12 mouse cellular contexts compared by ENCODE assay signal in the genomic region with DNA sequence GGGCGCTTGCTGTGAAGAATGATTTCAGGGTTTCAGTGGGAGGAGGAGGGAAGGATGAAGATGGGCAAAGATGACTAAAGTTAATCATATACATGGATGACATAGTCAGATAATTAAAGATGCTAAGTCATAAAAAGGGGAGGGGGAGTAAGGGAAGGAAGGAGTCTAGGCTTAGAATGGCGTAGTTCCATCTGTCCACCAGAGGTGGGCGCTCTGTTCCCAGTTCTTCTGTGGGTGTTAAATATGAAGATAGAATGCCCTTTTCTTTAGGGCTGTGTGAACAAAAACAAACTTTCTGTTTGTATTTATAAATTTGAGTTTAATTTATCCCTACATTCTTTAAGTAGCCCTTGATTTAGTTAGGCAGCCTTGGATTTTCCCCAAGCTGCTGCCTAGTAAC. TPM values are rescaled to one million over a fixed set of nuclear protein-coding genes. Genes with fewer than 3 reads are reported as not detected.
A peak's percentile ranks its signal among the peaks of the same experiment; 100 is the strongest.
DNase-seq lines count a peak whose midpoint lies in the region; ATAC-seq and TF ChIP-seq lines count a peak whose summit lies in the region.
"Had no signal": no experiment of that assay in that cellular context is flagged by ENCODE, and none has a peak within 500 bp of the region (broad histone marks: within the 10 kb centered on the region; RNA-seq: fewer than 3 reads in every experiment).

No protein-coding gene starts in this region.

- H3K4me3 ChIP-seq in hindbrain, postnatal 0 days (ENCODE audit: low read length), result no peak overlapping the region
- no peak overlapping the region for H3K4me3 ChIP-seq in hindbrain, embryonic 11.5 days (ENCODE audit: low read depth, low read length)
- H3K4me3 ChIP-seq in midbrain, postnatal 0 days (ENCODE audit: low read depth, low read length), result no peak overlapping the region
- no peak overlapping the region for H3K4me3 ChIP-seq in midbrain, embryonic 16.5 days (ENCODE audit: low read depth, low read length)
- H3K4me3 ChIP-seq: forebrain, embryonic 10.5 days; lung, embryonic 15.5 days; stomach, embryonic 15.5 days had no signal

- H3K9ac ChIP-seq in hindbrain, postnatal 0 days (replicated peaks; ENCODE audit: low read length), result no peak overlapping the region
- H3K9ac ChIP-seq in hindbrain, embryonic 11.5 days (ENCODE audit: low read depth, low read length), result no peak overlapping the region
- no peak overlapping the region for H3K9ac ChIP-seq in midbrain, postnatal 0 days (replicated peaks; ENCODE audit: low read length, poor library complexity, severe bottlenecking)
- no peak overlapping the region for H3K9ac ChIP-seq in midbrain, embryonic 16.5 days (ENCODE audit: low read depth, low read length)
- H3K9ac ChIP-seq: lung, embryonic 15.5 days; stomach, embryonic 15.5 days had no signal

- TF ChIP-seq CTCF in hindbrain, postnatal 0 days (IDR thresholded peaks at IDR 0.05; ENCODE audit: low read depth), result peak; percentile 71
- peak; percentile 68 for TF ChIP-seq CTCF in midbrain, postnatal 0 days (IDR thresholded peaks at IDR 0.05)

- no peak overlapping the region for H3K4me2 ChIP-seq in hindbrain, postnatal 0 days (ENCODE audit: low read depth, low read length)
- H3K4me2 ChIP-seq in hindbrain, embryonic 11.5 days (replicated peaks; ENCODE audit: low read depth, low read length), result no peak overlapping the region
- no peak overlapping the region for H3K4me2 ChIP-seq in midbrain, postnatal 0 days (ENCODE audit: low read depth, low read length, poor library complexity, severe bottlenecking)
- H3K4me2 ChIP-seq in midbrain, embryonic 16.5 days (ENCODE audit: low read length), result no peak overlapping the region
- H3K4me2 ChIP-seq: lung, embryonic 15.5 days; stomach, embryonic 15.5 days had no signal

- no peaks in the 10 kb centered on the region for H3K4me1 ChIP-seq in hindbrain, postnatal 0 days (ENCODE audit: insufficient read depth, low read length)
- peaks cover 4% of the 10 kb centered on the region for H3K4me1 ChIP-seq in hindbrain, embryonic 11.5 days (replicated peaks; ENCODE audit: control insufficient read depth, insufficient read depth, low read length)
- H3K4me1 ChIP-seq in midbrain, postnatal 0 days (ENCODE audit: insufficient read depth, low read length), result peaks cover 8% of the 10 kb centered on the region; the same call in 1 of the 2 replicates
- H3K4me1 ChIP-seq in midbrain, embryonic 16.5 days (ENCODE audit: control insufficient read depth, insufficient read depth, low read length), result peaks cover 38% of the 10 kb centered on the region

- no peak for ATAC-seq in hindbrain, postnatal 0 days
- no peak for ATAC-seq in hindbrain, embryonic 11.5 days (ENCODE audit: low FRiP score)
- no peak for ATAC-seq in midbrain, postnatal 0 days (ENCODE audit: low FRiP score)
- ATAC-seq in midbrain, embryonic 16.5 days, result no peak
- ATAC-seq: hindbrain, embryonic 16.5 days had no signal

- no peaks in the 10 kb centered on the region for H3K36me3 ChIP-seq in hindbrain, postnatal 0 days (ENCODE audit: insufficient read depth, low read length)
- H3K36me3 ChIP-seq in hindbrain, embryonic 11.5 days (ENCODE audit: control insufficient read depth, insufficient read depth, low read length), result no peaks in the 10 kb centered on the region
- no peaks in the 10 kb centered on the region for H3K36me3 ChIP-seq in midbrain, postnatal 0 days (ENCODE audit: insufficient read depth, low read length)
- H3K36me3 ChIP-seq in midbrain, embryonic 16.5 days (ENCODE audit: control insufficient read depth, insufficient read depth, low read length), result no peaks in the 10 kb centered on the region
- H3K36me3 ChIP-seq: lung, embryonic 15.5 days; stomach, embryonic 15.5 days had no signal

- no peak overlapping the region for H3K27ac ChIP-seq in hindbrain, postnatal 0 days
- no peak overlapping the region for H3K27ac ChIP-seq in hindbrain, embryonic 11.5 days (ENCODE audit: low read depth, low read length)
- H3K27ac ChIP-seq in midbrain, postnatal 0 days (ENCODE audit: low read depth, low read length), result no peak overlapping the region
- no peak overlapping the region for H3K27ac ChIP-seq in midbrain, embryonic 16.5 days (ENCODE audit: low read length)
- H3K27ac ChIP-seq: forebrain, embryonic 10.5 days; lung, embryonic 15.5 days; stomach, embryonic 15.5 days had no signal

- H3K9me3 ChIP-seq in hindbrain, postnatal 0 days (ENCODE audit: low read length), result no peaks in the 10 kb centered on the region
- H3K9me3 ChIP-seq in hindbrain, embryonic 11.5 days (ENCODE audit: control insufficient read depth, low read length), result no peaks in the 10 kb centered on the region
- no peaks in the 10 kb centered on the region for H3K9me3 ChIP-seq in midbrain, postnatal 0 days (ENCODE audit: low read length)
- H3K9me3 ChIP-seq in midbrain, embryonic 16.5 days (replicated peaks; ENCODE audit: control insufficient read depth, low read length, poor library complexity, severe bottlenecking), result no peaks in the 10 kb centered on the region
- H3K9me3 ChIP-seq: forebrain, embryonic 10.5 days; lung, embryonic 15.5 days; stomach, embryonic 15.5 days had no signal

- peak; percentile 56 for DNase-seq in hindbrain, postnatal 0 days (ENCODE audit: low spot score)
- DNase-seq in hindbrain, embryonic 11.5 days (ENCODE audit: low spot score), result no peak
- peak; percentile 25 for DNase-seq in midbrain, postnatal 0 days (ENCODE audit: low spot score)
- DNase-seq in T-cell, adult 2 months (ENCODE audit: low spot score), result peak; percentile 40
- peak; percentile 22 for DNase-seq in thymus, postnatal 25 days
- no peak for DNase-seq in adrenal gland, postnatal 25 days
- DNase-seq: layer of hippocampus, adult 9-11 months had no signal

- no peaks in the 10 kb centered on the region for H3K27me3 ChIP-seq in hindbrain, postnatal 0 days (ENCODE audit: insufficient read depth, low read length)
- no peaks in the 10 kb centered on the region for H3K27me3 ChIP-seq in hindbrain, embryonic 11.5 days (ENCODE audit: control insufficient read depth, insufficient read depth, low read length)
- no peaks in the 10 kb centered on the region for H3K27me3 ChIP-seq in midbrain, postnatal 0 days (ENCODE audit: insufficient read depth, low read length)
- H3K27me3 ChIP-seq in midbrain, embryonic 16.5 days (ENCODE audit: control insufficient read depth, insufficient read depth, low read depth, low read length), result no peaks in the 10 kb centered on the region
- H3K27me3 ChIP-seq: lung, embryonic 15.5 days; stomach, embryonic 15.5 days had no signal

- WGBS in hindbrain, postnatal 0 days, result 75% methylated on average over 3 of the region's 3 CpGs
- whole genome bisulfite sequencing in hindbrain, embryonic 11.5 days, result 86% methylated on average over 3 of the region's 3 CpGs
- 75% methylated on average over 3 of the region's 3 CpGs for WGBS in midbrain, postnatal 0 days
- WGBS in midbrain, embryonic 16.5 days, result 80% methylated on average over 3 of the region's 3 CpGs

RNA-seq across cellular contexts. Expression of gene Evl, which starts 8.7 kb away (rescaled TPM):
- 178 and 240 TPM in 2 replicates for total RNA-seq in hindbrain, postnatal 0 days (2014; rRNA removed)
- 222 and 231 TPM in 2 replicates for polyA plus RNA-seq in hindbrain, postnatal 0 days (2015; fragmentation: Nextera tagmentation; extraction: Ambion mirVana)
- polyA plus RNA-seq in hindbrain, embryonic 11.5 days (2014; fragmentation: Nextera tagmentation; extraction: Ambion mirVana), result 109 and 121 TPM in 2 replicates
- total RNA-seq in midbrain, postnatal 0 days (2014; rRNA removed), result 230 and 255 TPM in 2 replicates
- polyA plus RNA-seq in midbrain, postnatal 0 days (2015; fragmentation: Nextera tagmentation; extraction: Ambion mirVana), result 285 and 290 TPM in 2 replicates
- 268 and 272 TPM in 2 replicates for polyA plus RNA-seq in midbrain, embryonic 16.5 days (2015; fragmentation: Nextera tagmentation; extraction: Ambion mirVana)
- 49.6 and 55.2 TPM in 2 replicates for total RNA-seq in adrenal gland, postnatal 25 days (2021)

Comparison
In these comparisons a context has a peak if more than half of its experiments do, and no peak if none do; other contexts are left out.
1. DNase-seq: peak in hindbrain, postnatal 0 days (single experiment), midbrain, postnatal 0 days (single experiment), T-cell, adult 2 months (single experiment) and thymus, postnatal 25 days (single experiment); none in hindbrain, embryonic 11.5 days (single experiment) and adrenal gland, postnatal 25 days (single experiment).